Mouse (Mus musculus) testis, adult 2 months (tissue): ENCODE data around the gene Gm20388.

ENCODE experiments used
- CTCF ChIP-seq: fragments of 200-500 bp; IDR thresholded peaks from 2 replicates; pipeline ENCODE4 v1.5.1; 2012; ENCODE audit warnings: low read depth, mild to moderate bottlenecking, inconsistent platforms, low read length, moderate library complexity; ENCODE audit not compliant: control insufficient read depth, insufficient read depth, insufficient replicate concordance
- POLR2A ChIP-seq: fragments of 200-500 bp; IDR thresholded peaks from 2 replicates; pipeline ENCODE4 v1.6.1; 2012; ENCODE audit warnings: low read depth, mild to moderate bottlenecking, inconsistent platforms, low read length, moderate library complexity; ENCODE audit not compliant: control insufficient read depth

DNA sequence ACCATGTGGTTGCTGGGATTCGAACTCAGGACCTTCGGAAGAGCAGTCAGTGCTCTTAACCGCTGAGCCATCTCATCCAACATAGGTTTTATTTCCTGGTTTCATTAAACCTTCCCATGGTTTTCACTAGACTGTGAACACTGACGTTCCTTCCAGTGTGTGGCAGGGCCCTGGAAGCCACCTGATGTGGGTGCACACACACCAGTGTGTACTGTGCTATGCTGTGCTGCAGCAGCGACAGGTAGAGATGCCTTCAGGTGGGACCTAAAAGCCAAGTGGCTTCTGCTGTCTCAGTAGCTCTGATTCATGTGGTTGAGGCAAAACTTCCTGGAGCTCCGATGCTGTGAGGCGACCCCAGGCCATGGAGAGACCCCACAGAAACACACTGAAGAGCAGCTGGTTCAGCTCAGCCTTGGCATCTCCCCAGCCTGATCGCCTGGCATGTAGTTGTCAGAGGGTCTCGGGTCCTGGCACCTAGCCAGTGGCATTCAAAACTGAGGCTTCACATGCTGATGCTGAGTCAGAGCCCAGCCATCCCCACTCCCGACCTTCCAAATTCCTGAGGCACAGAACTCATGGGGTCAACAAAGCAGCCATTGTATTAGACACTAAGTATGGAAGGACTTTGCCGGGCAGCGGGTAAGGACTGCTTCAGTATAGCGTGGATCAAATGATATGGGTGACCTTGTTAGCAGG is 3842.3 kb downstream of the Gm20388 start:
- no peak for TF ChIP-seq CTCF
- TF ChIP-seq POLR2A: no peak
